Mouse (Mus musculus) neural tube, embryonic 14.5 days (tissue): ENCODE measurements around the gene Atp6v1a. TPM values are rescaled to one million over a fixed set of nuclear protein-coding genes. Genes with fewer than 3 reads are reported as not detected.

Source experiments
- ATAC-seq: fragments of 200-750 bp; cut with Nextera tagmentation; 2 replicates; pipeline ENCODE4 v1.8.0; 2017; ENCODE audit warnings: low read depth, mild to moderate bottlenecking, moderate TSS enrichment, moderate library complexity
- H3K27ac ChIP-seq: fragments of 300-500 bp; sonication (generic); 2 replicates; pipeline ENCODE4 v1.5.1; 2014; ENCODE audit warnings: low read depth, mild to moderate bottlenecking, control low read depth, low read length, moderate library complexity, mixed read lengths
- H3K27me3 ChIP-seq: fragments of 300-500 bp; sonication (generic); 2 replicates; pipeline ENCODE4 v1.6.1; 2014; ENCODE audit warnings: low read length; ENCODE audit not compliant: control insufficient read depth, insufficient read depth
- H3K36me3 ChIP-seq: fragments of 300-500 bp; sonication (generic); 2 replicates; pipeline ENCODE4 v1.6.1; 2014; ENCODE audit warnings: low read length, mixed read lengths; ENCODE audit not compliant: control insufficient read depth, insufficient read depth
- H3K4me1 ChIP-seq: fragments of 300-500 bp; sonication (generic); 2 replicates; pipeline ENCODE4 v1.6.1; 2014; ENCODE audit warnings: low read length; ENCODE audit not compliant: control insufficient read depth, insufficient read depth
- H3K4me2 ChIP-seq: fragments of 300-500 bp; sonication (generic); 2 replicates; pipeline ENCODE4 v1.6.1; 2014; ENCODE audit warnings: mild to moderate bottlenecking, low read depth, low read length, control low read depth
- H3K4me3 ChIP-seq: fragments of 300-500 bp; sonication (generic); 2 replicates; pipeline ENCODE4 v1.5.1; 2014; ENCODE audit warnings: low read depth, low read length, control low read depth, mixed read lengths
- H3K9ac ChIP-seq: fragments of 300-500 bp; sonication (generic); replicated peaks from 2 replicates; pipeline ENCODE4 v1.6.1; 2014; ENCODE audit warnings: low read depth, mild to moderate bottlenecking, control low read depth, low read length, mixed read lengths
- H3K9me3 ChIP-seq: fragments of 300-500 bp; sonication (generic); 2 replicates; pipeline ENCODE4 v1.6.1; 2016; ENCODE audit warnings: low read length; ENCODE audit not compliant: control insufficient read depth
- WGBS: fragments of 180-500 bp; shearing (Covaris S2); extraction: QIAGEN DNeasy Blood & Tissue Kit; methylation state at CpG from one replicate; pipeline ENCODE4 v1.1.7; 2014; 5-methylcytosine and 5-hydroxymethylcytosine counted together
- polyA plus RNA-seq: library from polyadenylated mRNA; unstranded; fragments of >200 nt; fragmentation: Nextera tagmentation; extraction: Ambion mirVana; gene quantifications from 2 replicates; pipeline ENCODE4 v1.2.1, GENCODE M21; 2014

Gene Atp6v1a
- polyA plus RNA-seq, 1 experiment from 2014 or later, result 182 TPM

DNA sequence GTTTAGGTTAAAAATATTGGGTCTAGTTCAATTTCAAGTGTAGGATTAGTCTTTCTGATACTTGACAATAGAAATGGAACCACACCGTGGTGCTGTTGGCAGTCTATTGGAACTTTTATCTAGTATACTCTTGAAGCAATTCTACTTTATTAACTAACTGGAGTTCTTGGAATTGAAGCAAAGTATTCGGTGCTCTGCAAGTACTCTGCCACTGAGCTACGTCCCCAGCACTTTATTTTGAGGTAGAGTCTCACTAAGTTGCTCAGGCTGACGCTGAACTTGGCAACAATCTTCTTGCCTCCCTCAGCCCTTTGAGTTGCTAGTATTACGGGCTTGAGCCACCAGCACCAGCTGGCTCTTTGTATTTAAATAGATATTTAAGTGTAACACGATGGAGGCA lies 2.0 kb upstream of the Atp6v1a start:
- Histone ChIP-seq H3K27me3 (no peaks in the 10 kb centered on the region), H3K4me2 (peak overlapping the region; percentile 72; the same call in 1 of the 2 replicates), H3K4me1 (peaks cover 9% of the 10 kb centered on the region), H3K4me3 (no peak overlapping the region; the same call in 1 of the 2 replicates), H3K36me3 (no peaks in the 10 kb centered on the region), H3K9me3 (no peaks in the 10 kb centered on the region), H3K27ac (no peak overlapping the region), H3K9ac (no peak overlapping the region)
- WGBS, result 42% methylated on average over 6 of the region's 6 CpGs
- no peak for ATAC-seq

DNA sequence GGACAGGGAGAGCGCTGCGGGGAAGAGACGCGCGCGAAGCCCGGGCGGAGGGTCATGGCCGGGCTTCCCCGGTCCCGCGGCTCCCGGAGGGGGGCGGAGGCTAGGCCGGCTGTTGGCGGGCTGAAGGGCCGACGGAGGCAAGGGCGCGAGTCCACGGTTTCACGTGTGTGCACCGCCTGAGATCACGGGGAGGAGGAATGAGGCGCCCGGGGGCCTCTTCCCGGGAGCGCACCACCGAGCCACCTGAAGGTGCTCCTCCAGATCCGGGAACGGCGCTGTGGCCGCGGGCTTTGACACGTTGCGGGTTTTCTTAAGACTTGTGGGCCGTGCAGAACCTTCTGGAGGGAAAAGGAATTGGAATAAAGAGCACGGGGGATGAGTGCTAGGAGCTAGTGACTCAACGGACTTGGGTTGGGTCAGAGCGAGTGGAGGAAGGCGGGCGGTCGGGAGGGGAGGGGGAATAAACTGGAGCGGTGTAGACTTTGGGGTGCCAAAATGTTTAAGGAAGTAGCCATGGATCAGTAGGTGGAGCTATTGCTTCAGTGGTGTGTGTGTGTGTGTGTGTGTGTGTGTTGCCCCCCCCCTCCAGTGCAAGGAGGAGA lies 782 bp upstream of the Atp6v1a start:
- peak; percentile 47 for ATAC-seq
- under 1% methylated on average over 37 of the region's 44 CpGs for WGBS

DNA sequence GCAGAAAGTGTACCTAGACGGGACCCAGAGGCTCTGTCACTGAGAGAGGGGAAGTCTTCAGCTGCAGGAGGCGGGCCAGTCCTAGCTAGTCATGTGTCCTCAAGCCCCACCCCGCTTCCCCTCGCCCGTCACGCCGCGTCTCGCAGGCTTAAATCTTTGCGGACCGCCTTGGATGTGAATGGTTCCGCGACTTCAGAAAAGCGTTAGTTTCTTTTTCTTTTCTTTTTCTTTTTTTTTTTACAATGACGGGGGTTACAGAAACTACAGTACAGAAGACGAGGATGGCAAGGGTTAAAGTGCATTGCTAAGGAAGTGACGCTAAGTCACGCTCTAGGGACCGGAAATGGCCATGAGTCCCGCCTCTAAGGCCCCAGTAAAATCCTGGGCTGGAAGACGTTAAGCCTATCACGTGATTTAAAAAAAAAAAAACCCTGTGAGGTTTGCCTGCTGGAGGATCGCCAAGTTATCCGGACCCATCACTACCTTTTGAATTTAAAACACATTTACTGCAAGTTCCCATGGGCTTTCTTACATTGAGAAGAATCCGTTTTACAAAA lies 448 bp downstream of the Atp6v1a start:
- peak overlapping the region; percentile 99 for H3K27ac ChIP-seq
- no peaks in the 10 kb centered on the region for H3K36me3 ChIP-seq
- H3K4me2 ChIP-seq, result peak overlapping the region; percentile 72
- peak overlapping the region; percentile 73 for H3K9ac ChIP-seq
- no peaks in the 10 kb centered on the region for H3K27me3 ChIP-seq
- H3K4me1 ChIP-seq, result peaks cover 9% of the 10 kb centered on the region
- peak overlapping the region; percentile 89 for H3K4me3 ChIP-seq
- ATAC-seq, result peak; percentile 90
- 0% methylated on average over 25 of the region's 25 CpGs for WGBS
- H3K9me3 ChIP-seq, result no peaks in the 10 kb centered on the region

More for the DNA sequence above, 782 bp upstream of the Atp6v1a start:
- peaks cover 9% of the 10 kb centered on the region for H3K4me1 ChIP-seq
- H3K27me3 ChIP-seq, result no peaks in the 10 kb centered on the region
- H3K9ac ChIP-seq, result peak overlapping the region; percentile 83
- peak overlapping the region; percentile 72 for H3K4me2 ChIP-seq
- H3K36me3 ChIP-seq, result no peaks in the 10 kb centered on the region
- H3K27ac ChIP-seq, result peak overlapping the region; percentile 99
- peak overlapping the region; percentile 89 for H3K4me3 ChIP-seq
- no peaks in the 10 kb centered on the region for H3K9me3 ChIP-seq

DNA sequence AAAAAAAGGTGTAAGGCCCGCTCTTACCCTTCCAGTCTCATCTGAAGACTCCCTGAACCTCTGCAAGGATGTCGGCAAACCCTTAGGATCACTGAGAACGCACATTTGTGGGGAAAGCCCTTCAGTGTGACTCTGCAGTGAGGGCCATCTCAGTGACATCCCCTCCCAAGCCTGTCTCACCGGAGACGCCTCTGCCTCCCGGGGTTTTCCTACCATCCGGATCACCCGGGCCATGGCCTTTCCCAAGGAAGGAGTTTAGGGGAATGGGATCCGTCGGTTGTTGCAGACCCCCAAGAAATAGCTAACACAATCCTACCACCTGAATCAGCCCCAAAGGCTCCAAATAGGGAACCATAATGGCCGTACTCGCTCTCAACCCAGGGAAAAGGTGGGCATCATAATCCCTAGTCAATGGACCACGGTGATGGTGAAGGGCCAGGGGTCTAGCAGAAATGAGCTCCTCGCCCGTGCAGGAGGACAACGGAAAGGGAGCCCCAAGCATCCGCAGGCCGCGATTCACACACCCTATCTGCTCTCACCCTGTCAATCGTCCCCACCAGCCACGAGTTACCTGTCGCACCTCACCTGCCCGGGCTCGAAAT lies 1.0 kb downstream of the Atp6v1a start:
- Histone ChIP-seq H3K4me1 (peaks cover 9% of the 10 kb centered on the region), H3K27me3 (no peaks in the 10 kb centered on the region), H3K4me2 (peak overlapping the region; percentile 65), H3K36me3 (no peaks in the 10 kb centered on the region), H3K4me3 (peak overlapping the region; percentile 89), H3K27ac (peak overlapping the region; percentile 99), H3K9ac (peak overlapping the region; percentile 73), H3K9me3 (no peaks in the 10 kb centered on the region)
- peak; percentile 7 for ATAC-seq
- 2% methylated on average over 24 of the region's 24 CpGs for WGBS

DNA sequence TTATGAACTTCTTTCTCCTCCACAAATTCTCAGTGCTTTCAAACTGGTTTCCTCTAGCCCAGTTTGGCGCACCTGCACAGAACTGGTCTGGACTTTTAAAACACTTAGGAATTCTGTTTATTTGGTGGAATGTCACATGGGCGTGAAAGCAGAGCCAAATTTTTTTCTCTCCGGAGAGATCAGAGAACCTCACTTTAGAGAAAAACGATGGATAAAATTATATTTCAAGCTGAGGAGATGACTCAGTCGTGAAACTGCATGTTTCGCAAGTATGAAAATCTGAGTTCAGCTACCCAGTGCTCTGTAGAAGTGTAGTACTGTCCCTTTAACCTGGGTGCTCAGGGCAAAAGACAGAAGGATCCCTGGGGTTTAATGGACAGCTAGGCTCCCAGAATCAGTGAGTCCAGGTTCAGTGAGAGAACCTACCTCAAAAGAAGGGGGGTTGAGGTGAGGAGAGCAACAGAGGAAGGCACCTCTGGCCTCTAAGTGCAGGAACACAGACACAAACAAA lies 2.9 kb downstream of the Atp6v1a start:
- Histone ChIP-seq H3K36me3 (no peaks in the 10 kb centered on the region), H3K4me1 (peaks cover 7% of the 10 kb centered on the region), H3K4me2 (no peak overlapping the region), H3K9ac (no peak overlapping the region), H3K27ac (no peak overlapping the region), H3K9me3 (no peaks in the 10 kb centered on the region), H3K27me3 (no peaks in the 10 kb centered on the region), H3K4me3 (no peak overlapping the region)
- WGBS, result 91% methylated on average over 6 of the region's 6 CpGs
- no peak for ATAC-seq

DNA sequence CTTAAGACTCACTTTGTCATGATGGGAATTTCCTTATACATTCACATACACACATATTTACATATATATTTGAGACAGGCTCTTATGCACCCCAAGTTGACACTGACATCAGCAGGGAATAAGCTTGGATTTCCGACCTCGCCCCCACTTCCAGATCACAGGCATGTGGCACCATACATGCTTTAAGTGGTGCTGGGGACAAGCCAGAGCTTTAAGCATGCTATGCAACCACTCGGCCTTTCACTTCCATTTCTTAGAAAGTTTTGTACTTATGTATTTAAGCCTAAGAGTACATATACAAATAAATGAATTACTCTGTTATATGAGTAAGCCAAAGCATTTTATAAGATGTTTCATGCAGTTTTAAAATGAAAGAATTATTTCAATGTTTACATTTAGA lies 6.3 kb downstream of the Atp6v1a start:
- Histone ChIP-seq H3K36me3 (no peaks in the 10 kb centered on the region), H3K27ac (no peak overlapping the region), H3K9ac (no peak overlapping the region), H3K4me1 (no peaks in the 10 kb centered on the region; the same call in 1 of the 2 replicates), H3K4me2 (no peak overlapping the region), H3K9me3 (no peaks in the 10 kb centered on the region), H3K4me3 (no peak overlapping the region), H3K27me3 (no peaks in the 10 kb centered on the region)
- ATAC-seq, result no peak
- 94% methylated on average over 3 of the region's 3 CpGs for WGBS

DNA sequence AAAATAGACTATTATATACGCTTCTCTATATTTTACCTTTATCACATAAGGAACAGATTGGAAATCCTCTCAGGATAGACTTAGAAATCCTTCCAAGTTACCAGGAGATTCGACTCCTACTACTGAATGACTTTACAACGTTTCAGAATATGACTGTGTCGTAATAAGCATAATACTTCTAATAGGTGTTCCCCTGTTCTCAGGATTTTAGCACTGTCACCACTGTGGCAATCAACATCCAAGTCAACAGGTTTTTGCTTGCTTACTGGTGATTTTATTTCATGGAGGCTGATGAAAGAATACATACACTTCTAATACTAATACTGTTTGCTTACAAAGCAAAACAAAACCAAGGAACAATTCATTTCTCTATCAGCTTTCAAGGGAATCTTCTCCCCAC lies 7.2 kb downstream of the Atp6v1a start:
- no peak overlapping the region for H3K4me3 ChIP-seq
- no peaks in the 10 kb centered on the region for H3K27me3 ChIP-seq
- H3K4me1 ChIP-seq, result no peaks in the 10 kb centered on the region; the same call in 1 of the 2 replicates
- no peak overlapping the region for H3K4me2 ChIP-seq
- H3K9me3 ChIP-seq, result no peaks in the 10 kb centered on the region
- no peaks in the 10 kb centered on the region for H3K36me3 ChIP-seq
- 83% methylated on average over 4 of the region's 4 CpGs for whole genome bisulfite sequencing
- H3K27ac ChIP-seq, result no peak overlapping the region
- no peak overlapping the region for H3K9ac ChIP-seq
- ATAC-seq, result no peak

DNA sequence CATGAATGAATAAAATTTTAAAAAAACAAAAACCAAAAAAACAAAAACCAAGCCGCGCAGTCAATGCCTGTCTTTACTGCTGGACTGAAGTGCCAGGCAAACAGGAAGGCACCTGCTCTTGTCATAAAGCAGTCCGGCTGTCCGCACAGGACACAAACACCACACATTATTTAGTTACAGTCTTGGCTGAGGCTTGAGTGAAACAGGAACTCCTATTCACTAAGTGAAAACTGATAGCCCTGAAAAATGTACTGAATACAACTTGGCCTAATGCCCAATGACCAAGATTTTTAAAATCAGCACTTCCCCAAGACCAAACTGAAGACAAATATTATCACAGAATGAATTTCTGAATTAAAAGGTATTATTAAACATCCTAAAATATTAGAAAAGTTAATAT lies 13.1 kb downstream of the Atp6v1a start:
- no peaks in the 10 kb centered on the region for H3K4me1 ChIP-seq
- H3K4me2 ChIP-seq, result no peak overlapping the region
- 75% methylated on average over 4 of the region's 4 CpGs for WGBS
- ATAC-seq, result no peak
- no peaks in the 10 kb centered on the region for H3K9me3 ChIP-seq
- no peak overlapping the region for H3K9ac ChIP-seq
- H3K4me3 ChIP-seq, result no peak overlapping the region
- no peaks in the 10 kb centered on the region for H3K36me3 ChIP-seq
- H3K27me3 ChIP-seq, result no peaks in the 10 kb centered on the region
- no peak overlapping the region for H3K27ac ChIP-seq

DNA sequence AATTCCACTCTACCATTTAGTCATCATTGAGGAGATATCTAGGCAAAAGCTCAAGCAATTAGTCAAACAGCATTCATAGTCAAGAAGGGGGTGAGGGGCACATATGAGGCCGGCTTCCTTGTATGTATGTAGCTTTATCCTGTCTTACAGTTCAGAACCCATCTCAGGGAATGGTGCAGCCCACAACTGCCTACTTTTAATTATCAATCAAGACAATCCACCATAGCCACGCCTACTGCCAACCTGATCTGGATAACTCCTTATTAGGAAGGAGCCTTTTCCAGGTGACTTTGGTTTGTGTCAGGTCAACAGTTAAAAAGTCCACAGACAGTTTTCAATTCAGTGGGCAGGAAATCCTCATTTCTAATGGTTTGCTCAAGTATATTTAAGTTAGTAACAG lies 14.1 kb downstream of the Atp6v1a start:
- Histone ChIP-seq H3K4me2 (no peak overlapping the region), H3K27ac (no peak overlapping the region), H3K9me3 (no peaks in the 10 kb centered on the region), H3K27me3 (no peaks in the 10 kb centered on the region), H3K9ac (no peak overlapping the region), H3K4me1 (no peaks in the 10 kb centered on the region), H3K36me3 (no peaks in the 10 kb centered on the region), H3K4me3 (no peak overlapping the region)
- ATAC-seq, result no peak
- 86% methylated on average over 2 of the region's 2 CpGs for WGBS
